Mouse (Mus musculus) c-Kit-positive CD71-positive TER-119-negative erythroid progenitor cells, embryonic 14.5 days (primary cell): ENCODE data around the gene Nrm.
A peak's percentile ranks its signal among the peaks of the same experiment; 100 is the strongest.

ENCODE experiments used
- DNase-seq: peaks from one replicate; pipeline ENCODE4 v3.0.0-alpha.2; 2013; ENCODE audit warnings: low read depth

Nrm gene

DNA sequence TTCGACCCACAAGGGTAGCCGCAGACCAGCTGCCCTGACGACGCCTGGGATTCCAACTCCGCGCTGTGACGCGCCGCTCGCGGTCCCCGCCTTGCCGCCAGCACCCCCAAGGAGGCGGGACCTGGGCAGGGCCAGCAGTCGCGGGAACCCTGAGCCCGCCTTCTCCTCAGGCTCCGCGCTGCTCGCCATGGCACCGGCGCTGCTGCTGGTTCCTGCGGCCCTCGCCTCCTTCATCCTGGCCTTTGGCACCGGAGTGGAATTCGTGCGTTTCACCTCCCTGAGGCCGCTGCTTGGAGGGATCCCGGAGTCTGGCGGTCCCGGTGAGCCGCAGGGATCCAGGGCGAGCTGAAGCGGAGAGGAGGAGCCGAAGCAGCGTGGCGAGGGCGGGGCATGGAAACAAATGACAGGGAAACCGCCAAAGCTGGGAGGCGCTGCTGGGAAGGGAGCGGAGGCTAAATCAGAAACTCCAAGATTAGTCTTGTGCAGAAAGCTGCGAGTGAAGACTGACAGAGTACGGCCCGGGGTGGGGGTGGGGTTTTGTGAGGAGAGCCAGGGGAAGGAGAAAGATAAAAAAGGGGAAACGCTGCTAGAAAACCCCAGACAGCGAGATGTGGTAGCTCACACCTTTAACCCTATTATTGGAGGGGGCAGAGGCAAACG is at the start of gene Nrm:
TSS of gene Nrm (plus strand) at position 121 of the 660 bp plus-strand sequence.
- DNase-seq: peak; percentile 84

GRCm38 (mm10) chr17:35812307-35812706 is 48.8 kb upstream of the Nrm start:
- no peak for DNase-seq

DNA sequence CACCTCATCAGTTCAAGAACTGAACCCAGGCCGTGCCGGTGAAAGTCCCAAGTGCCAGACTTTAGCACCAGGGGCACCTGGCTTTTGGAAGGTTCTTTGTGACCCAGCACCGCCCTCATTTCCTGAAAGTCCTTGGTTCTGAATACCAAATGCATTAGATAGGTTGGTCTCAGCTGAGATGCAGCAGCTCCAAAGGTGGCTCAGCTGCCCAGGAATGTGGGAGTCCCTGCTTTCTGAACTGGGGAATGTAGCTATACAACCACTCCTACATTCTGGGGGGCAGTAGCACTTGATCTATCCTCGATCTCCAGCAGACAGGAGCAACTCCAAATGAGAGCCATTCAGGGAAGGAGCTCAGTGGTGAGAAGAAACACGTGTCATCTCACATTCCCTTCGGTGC is 48.4 kb upstream of the Nrm start:
- no peak for DNase-seq

DNA sequence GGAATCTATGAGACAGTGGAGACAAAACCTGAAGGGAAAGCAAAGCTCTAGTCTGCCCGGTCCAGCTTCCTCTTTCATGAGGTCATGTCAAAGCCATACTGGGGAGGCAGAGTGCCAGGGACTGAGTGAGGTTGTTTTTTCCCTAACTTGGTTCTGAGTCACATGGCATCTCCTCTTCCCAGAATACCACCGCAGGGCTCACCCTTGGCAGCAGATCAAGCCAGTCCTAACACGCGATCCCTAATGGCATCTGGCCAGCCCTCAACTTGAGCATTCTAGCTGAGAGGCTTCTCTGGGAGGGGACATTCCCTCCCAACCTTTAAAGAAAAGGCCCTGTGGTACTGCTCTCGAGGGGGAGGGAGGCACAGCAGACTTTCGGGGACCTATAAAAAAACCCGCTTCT is 47.9 kb upstream of the Nrm start:
- no peak for DNase-seq

DNA sequence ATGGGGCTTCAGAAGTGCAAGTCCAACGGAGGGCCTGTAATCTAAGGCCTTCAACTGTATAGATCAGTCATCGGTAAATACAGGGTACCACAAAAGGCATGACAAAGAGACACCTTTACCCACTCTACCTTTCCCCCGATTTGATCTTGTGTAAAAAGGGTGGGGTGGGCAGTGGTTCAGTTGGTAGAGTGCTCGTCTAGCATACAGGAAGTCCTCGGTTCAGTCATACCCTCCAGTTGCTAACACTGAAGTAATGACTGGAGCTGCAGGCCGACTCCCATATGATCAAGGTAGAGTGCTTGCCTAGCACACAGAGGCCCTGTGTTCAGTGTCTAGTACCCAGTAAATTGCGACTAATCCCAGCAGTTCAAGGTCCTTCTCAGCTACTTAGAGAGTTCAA is 47.5 kb upstream of the Nrm start:
- no peak for DNase-seq

DNA sequence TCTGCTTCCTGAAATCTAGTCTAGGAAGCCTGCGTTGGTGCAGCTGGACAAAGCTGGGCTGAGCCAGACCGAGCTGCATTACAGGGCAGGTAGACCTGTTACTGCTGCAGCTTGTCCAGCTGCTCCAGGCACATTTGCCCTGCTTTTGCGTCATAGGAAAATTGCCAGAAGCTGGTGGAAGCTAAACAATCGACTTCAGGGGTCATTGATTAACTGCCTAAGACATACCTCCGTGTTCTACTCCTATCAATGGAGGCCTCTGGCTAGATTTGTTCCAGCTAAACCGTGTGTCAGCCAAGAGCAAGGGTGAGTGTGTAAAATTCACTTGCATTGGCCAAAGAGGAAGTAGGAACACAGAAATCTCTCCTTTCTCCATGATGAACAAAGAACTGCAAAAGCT is 46.4 kb upstream of the Nrm start:
- no peak for DNase-seq

DNA sequence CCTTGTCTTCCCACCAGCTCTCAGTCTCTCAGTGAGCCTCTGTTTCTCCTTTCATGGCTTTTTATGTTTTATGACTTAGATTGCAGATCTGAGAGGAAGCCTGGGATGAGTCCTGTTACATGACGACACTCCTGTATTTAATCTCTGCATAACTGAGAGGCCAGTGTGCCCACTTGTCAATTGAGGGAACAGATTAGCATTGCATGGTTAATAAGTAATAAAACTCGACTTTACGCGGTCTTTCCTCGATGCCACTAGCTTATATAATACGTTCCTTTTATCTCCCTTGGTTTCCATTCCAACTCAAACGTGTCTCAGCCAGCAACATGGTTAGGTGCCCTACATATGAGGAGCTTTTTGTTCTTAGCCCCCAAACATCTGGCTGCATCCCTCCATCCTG is 45.3 kb upstream of the Nrm start:
- DNase-seq: no peak

GRCm38 (mm10) chr17:35816686-35817085 is 44.4 kb upstream of the Nrm start:
- no peak for DNase-seq

- DNase-seq: no peak
Observed at GRCm38 (mm10) chr17:35817226-35817625, 43.9 kb upstream of the Nrm start.

DNA sequence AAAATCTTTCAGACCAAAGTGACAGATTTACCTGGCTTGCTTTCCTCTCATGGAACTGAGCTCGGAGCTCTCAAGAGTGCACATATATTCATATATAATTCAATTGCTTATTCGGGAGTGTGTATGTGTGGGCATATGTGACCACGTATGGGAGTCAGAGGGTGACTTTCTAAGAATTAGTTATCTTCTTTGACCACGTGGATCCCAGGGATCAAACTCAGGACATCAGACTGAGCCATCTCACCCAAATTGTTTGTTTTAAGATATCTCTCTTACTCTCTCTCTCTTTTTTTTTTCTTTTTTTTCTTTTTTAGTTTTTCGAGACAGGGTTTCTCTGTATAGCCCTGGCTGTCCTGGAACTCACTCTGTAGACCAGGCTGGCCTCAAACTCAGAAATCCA is 41.0 kb upstream of the Nrm start:
- DNase-seq: no peak

DNA sequence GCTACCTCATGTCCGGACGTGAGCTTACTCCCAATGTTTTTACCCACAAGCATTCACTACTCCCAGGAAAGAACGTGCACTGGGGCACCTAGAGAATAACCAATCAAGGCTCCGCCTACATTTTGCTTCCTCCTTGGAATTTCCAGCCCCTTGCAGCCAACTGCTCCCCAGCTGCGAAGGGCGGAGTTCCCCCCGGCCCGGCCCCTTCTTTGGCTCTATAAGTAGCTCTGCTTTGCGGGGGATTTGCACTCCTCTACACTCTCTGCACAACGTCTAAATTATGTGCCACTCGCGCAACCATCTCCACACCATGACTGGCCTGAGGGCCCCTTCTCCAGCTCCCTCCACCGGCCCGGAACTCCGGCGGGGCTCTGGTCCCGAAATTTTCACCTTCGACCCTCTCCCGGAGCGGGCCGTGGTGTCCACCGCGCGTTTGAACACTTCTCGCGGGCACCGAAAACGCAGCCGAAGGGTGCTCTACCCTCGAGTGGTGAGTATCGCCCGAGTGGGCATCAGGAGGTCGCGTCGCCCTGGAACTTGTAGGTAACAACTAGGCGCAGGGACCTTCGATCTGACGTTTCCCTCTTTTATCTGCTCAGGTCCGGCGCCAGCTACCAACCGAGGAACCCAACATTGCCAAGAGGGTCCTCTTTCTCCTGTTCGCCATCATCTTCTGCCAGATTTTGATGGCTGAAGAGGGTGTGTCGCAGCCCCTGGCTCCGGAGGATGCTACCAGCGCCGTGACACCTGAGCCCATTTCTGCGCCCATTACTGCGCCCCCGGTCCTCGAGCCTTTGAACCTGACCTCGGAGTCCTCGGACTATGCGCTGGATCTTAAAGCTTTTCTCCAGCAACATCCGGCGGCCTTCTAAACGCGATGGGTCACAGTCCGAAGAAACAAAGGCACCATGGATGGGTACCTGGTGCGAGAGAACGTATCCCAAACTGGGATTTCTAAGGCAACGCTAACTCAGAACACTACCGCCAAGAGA is 39.4 kb upstream of the Nrm start, which contains the start of gene Ier3:
TSS of gene Ier3 (plus strand) at position 246 of the 992 bp plus-strand sequence.
- no peak for DNase-seq

DNA sequence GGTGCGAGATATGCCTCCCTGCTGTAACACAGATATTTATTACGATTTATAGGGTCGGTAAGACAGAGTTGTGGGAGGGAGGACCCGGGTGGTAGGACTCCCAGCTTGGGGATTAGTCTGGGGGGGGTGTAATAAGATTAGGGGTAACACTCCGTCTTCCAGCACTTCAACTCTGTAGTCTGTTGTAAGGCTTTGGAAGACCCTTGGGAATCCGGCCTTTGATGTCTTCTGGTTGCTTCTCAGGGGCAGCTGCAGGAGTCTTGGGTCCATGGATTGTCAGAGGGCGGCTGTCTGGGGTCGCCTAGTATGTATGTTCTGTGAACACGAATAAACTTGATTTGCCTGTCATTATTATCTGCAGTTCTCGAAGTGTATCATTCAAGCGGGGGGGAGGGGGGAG is 38.6 kb upstream of the Nrm start:
- DNase-seq: no peak

DNA sequence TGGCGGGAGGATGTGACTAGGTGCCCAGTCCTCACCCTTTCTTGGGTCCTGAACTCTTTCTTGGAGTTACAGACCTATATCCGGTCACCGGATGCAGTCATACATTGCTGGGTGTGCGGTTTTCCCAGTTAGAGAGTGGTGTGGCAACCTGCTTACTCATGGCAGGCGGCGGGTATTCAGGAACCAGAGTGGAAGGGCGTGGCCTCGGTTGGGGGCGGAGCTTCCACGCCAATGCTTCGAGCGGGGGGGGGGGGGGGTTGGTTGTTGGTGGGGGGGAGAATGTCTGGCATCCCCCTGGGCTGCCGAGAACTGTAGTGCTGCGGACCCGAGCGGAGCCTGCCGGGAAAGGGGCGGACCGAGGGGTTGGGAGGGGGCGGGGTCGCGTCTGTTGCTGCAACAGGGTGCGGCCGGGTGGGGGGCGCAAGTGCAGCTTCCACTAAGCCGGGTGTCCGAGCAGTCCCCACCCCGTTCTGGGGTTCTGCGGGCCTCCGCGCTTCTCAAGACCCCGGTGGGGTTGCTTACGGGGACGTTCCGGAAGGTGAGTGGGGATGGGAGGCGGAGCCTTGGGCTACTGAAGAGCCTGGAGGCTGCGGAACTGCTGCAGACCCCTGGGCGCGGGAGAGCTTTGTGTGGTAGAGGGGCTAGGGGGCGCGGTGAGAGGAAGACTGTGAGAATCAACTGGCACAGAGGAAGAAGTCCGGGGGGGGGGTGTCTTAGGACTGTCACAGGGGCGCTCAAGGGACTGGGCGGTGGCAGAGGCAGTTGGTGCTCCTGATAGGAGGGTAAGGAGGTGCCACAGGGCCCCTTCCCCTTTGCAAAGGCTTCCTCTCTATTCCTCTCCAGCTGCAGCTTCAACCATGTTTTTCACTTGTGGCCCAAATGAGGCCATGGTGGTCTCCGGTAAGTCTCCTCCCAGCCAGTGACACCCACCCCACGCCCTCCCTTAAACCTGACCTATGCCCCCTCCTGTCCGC is 37.9 kb upstream of the Nrm start, which contains the start of gene Flot1:
TSS of gene Flot1 (plus strand) at position 267 of the 974 bp plus-strand sequence.
- no peak for DNase-seq

- DNase-seq: no peak
Observed at GRCm38 (mm10) chr17:35824402-35824801, 36.7 kb upstream of the Nrm start.

DNA sequence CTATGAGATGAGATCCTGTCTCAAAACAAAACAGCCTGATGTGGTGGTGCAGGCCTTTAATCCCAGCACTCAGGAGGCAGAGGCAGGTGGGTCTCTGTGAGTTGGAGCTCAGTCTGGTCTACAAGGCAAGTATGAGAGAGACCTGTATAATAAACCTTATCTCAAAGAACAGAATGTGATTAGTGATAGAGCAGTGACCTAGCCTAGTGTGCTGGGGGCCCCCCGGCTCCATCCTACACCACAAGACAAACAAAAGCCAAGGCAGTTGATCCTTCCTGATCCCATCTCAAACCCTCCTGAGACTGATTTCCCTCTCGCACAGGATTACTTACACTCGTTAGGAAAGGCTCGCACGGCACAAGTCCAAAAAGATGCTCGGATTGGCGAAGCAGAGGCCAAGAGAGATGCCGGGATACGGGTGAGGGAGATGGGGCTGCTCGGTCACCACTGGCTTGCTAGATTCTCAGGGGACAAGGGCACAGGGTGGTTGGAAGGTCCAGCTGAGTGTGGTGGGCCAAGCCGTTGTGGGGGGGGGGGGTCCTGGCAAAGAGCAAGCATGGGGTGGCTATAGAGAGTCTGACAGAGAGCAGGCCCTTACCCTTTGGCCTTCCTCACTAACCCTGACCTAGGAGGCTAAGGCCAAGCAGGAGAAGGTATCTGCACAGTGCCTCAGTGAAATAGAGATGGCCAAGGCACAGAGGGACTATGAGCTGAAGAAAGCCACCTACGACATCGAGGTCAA is 35.8 kb upstream of the Nrm start:
- DNase-seq: no peak

DNA sequence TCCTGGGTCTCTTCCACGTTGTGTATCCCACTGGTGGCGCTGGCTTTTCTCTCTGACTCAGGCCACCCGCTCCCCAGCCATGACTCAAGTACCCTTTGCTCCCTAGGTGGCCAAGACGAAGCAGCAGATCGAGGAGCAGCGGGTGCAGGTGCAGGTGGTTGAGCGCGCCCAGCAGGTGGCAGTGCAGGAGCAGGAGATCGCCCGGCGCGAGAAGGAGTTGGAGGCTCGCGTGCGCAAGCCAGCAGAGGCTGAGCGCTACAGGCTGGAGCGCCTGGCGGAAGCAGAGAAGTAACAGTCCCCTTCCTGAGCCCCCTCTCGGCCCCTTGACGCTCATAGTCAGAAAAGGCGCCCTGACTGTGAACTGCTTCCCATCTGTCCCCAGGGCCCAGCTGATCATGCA is 31.4 kb upstream of the Nrm start:
- DNase-seq: no peak

GRCm38 (mm10) chr17:35832400-35833238 is 28.5 kb upstream of the Nrm start:
- DNase-seq: no peak

DNA sequence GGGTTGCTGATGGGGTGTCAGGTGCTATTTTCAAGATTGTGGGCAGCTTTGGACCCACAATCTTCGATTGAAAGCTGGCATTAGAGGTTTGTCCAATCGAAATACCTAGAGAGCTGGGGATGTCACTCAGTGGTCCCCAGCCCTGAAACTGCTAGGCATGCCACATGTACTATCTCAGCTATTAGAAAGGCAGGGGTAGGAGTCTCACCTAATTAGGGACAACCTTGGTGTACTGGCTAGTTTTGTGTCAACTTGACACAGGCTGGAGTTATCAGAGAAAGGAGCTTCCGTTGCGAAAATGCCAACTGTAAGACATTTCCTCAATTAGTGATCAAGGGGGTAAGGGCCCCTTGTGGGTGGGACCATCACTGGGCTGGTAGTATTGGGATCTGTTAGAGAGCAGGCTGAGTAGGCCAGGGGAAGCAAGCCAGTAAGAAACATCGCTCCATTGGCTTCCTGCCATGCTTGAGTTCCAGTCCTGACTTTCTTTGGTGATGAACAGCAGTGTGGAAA is 27.8 kb upstream of the Nrm start:
- no peak for DNase-seq

- no peak for DNase-seq
Observed at GRCm38 (mm10) chr17:35833894-35834293, 27.2 kb upstream of the Nrm start.
